Mouse (Mus musculus) stomach, embryonic 15.5 days (tissue): ENCODE measurements around the gene B3gat1. TPM values are rescaled to one million over a fixed set of nuclear protein-coding genes. Genes with fewer than 3 reads are reported as not detected.

Experiments
- ATAC-seq: fragments of 200-750 bp; cut with Nextera tagmentation; 2 replicates; pipeline ENCODE4 v1.8.0; 2017; ENCODE audit warnings: low read depth, moderate number of reproducible peaks, moderate TSS enrichment; ENCODE audit not compliant: insufficient read depth, low FRiP score
- H3K27ac ChIP-seq: fragments of 300-500 bp; sonication (generic); 2 replicates; pipeline ENCODE4 v1.5.1; 2015; ENCODE audit warnings: mild to moderate bottlenecking, inconsistent platforms
- H3K27me3 ChIP-seq: fragments of 300-500 bp; sonication (generic); replicated peaks from 2 replicates; pipeline ENCODE4 v1.6.1; 2015; ENCODE audit warnings: inconsistent platforms
- H3K36me3 ChIP-seq: fragments of 300-500 bp; sonication (generic); 2 replicates; pipeline ENCODE4 v1.6.1; 2015; ENCODE audit warnings: inconsistent platforms
- H3K4me1 ChIP-seq: fragments of 300-500 bp; sonication (generic); 2 replicates; pipeline ENCODE4 v1.6.1; 2015; ENCODE audit warnings: inconsistent platforms
- H3K4me2 ChIP-seq: fragments of 300-500 bp; sonication (generic); 2 replicates; pipeline ENCODE4 v1.6.1; 2015; ENCODE audit warnings: mild to moderate bottlenecking, inconsistent platforms
- H3K4me3 ChIP-seq: fragments of 300-500 bp; sonication (generic); replicated peaks from 2 replicates; pipeline ENCODE4 v1.5.1; 2015; ENCODE audit warnings: inconsistent platforms
- H3K9ac ChIP-seq: fragments of 300-500 bp; sonication (generic); 2 replicates; pipeline ENCODE4 v1.6.1; 2015; ENCODE audit warnings: inconsistent platforms
- H3K9me3 ChIP-seq: fragments of 300-500 bp; sonication (generic); 2 replicates; pipeline ENCODE4 v1.6.1; 2016; ENCODE audit warnings: inconsistent platforms
- WGBS: fragments of 180-500 bp; shearing (Covaris S2); methylation state at CpG from one replicate; pipeline ENCODE4 v1.1.7; 2015; 5-methylcytosine and 5-hydroxymethylcytosine counted together
- polyA plus RNA-seq: library from polyadenylated mRNA; unstranded; fragments of >200 nt; fragmentation: Nextera tagmentation; extraction: Ambion mirVana; gene quantifications from 2 replicates; pipeline ENCODE4 v1.2.1, GENCODE M21; 2015

The B3gat1 gene
- polyA plus RNA-seq, 1 experiment from 2014 or later = 0.23 TPM

DNA sequence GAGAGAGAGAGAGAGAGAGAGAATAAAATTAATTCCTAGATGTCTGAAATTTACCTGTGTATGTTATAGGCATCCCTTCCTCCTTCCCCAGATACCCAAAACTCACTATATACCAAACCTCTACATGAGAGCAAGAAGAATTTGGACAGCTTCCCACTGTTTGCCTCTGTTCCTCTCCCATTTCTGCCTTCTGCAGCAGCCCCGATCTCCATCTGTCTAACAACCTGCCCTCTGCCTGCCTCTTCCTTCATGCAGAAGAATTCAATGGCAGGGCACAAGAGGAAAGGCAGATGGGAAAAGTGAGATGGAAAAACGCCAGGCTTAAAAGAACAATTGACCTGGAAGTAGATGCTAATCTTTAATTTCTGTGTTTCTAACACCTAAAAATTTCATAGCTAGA is 5.0 kb upstream of the B3gat1 start:
- WGBS = 69% methylated on average over 2 of the region's 2 CpGs
- no peak overlapping the region for H3K4me3 ChIP-seq

DNA sequence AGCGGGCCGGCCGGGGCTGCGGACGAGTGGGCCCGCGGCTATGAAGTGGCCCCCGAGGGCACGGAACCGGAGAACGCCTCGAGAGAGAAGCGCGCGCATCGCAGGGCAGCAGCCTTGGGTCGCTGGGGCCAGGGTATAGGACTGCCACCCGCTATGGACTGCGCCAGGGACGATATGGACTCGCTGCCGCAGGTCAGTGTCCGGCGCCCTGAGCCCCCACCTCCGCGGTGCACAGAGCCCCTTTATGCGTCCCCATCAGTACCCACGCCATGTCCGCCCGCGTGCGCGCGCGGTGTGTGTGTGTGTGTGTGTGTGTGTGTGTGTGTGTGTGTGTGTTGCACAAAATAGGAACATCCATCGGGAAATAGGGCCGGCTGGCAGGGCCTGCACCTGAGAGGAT is 458 bp downstream of the B3gat1 start:
- Histone ChIP-seq H3K4me1 (0 out of 2 replicates have a peak, but pooled peaks cover 9% of the 10 kb centered on the region), H3K27ac (no peak overlapping the region), H3K9me3 (no peaks in the 10 kb centered on the region), H3K9ac (no peak overlapping the region), H3K36me3 (no peaks in the 10 kb centered on the region), H3K4me3 (peak overlapping the region; percentile 43), H3K27me3 (peaks cover 34% of the 10 kb centered on the region), H3K4me2 (peak overlapping the region; percentile 81)
- 2% methylated on average over 37 of the region's 37 CpGs for WGBS
- peak; percentile 31; the same call in 1 of the 2 replicates for ATAC-seq

More for the DNA sequence above, 5.0 kb upstream of the B3gat1 start:
- Histone ChIP-seq H3K4me2 (no peak overlapping the region), H3K9ac (no peak overlapping the region), H3K9me3 (no peaks in the 10 kb centered on the region), H3K4me1 (0 out of 2 replicates have a peak, but pooled peaks cover 5% of the 10 kb centered on the region), H3K36me3 (no peaks in the 10 kb centered on the region), H3K27me3 (peaks cover 15% of the 10 kb centered on the region), H3K27ac (no peak overlapping the region)
- no peak for ATAC-seq

DNA sequence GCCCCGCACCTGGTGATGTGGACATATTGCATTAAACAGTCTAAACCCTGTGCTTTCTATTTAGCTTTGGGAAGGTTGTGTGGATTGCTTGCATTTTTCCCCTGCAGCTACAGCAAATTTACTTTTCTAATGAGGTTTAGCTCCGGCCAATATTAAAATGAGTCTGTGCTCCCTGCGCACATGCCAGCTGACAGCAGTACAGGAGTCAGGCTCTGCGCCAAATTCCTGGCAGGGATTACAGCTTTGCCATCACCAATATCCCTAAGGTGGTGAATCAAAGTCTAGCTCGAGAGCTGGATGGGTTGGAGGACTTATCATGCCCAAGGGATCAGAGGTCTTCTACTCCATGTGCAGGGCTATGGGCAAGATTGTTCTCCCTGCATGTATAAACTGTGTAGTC is 3.6 kb downstream of the B3gat1 start:
- no peak overlapping the region for H3K27ac ChIP-seq
- H3K27me3 ChIP-seq = peaks cover 31% of the 10 kb centered on the region
- H3K9me3 ChIP-seq = no peaks in the 10 kb centered on the region
- H3K36me3 ChIP-seq = no peaks in the 10 kb centered on the region
- no peak overlapping the region for H3K4me3 ChIP-seq
- no peak overlapping the region for H3K9ac ChIP-seq
- ATAC-seq = no peak
- H3K4me1 ChIP-seq = 0 out of 2 replicates have a peak, but pooled peaks cover 9% of the 10 kb centered on the region
- 77% methylated on average over 5 of the region's 5 CpGs for WGBS
- no peak overlapping the region for H3K4me2 ChIP-seq

DNA sequence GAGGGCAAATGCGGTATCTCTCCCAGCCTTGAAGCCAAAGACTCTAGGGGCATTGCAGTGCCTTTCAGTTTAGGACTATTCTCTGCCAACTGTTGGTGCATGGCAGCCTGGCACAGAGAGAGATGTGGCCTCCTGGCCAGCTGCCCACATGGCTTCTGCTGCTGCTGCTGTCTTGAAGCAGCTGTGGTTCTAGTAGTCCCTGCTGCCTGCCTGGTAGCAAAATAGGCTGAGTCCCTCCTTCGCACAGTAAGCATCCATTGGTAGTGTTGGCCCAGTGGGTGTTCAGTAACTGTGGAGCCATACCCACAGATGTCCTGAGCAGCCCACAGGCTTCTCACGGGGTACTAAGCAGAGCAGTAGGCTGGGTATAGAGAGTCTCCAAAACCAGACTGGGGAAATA is 9.3 kb downstream of the B3gat1 start:
- Histone ChIP-seq H3K27ac (no peak overlapping the region), H3K9me3 (no peaks in the 10 kb centered on the region), H3K9ac (no peak overlapping the region), H3K36me3 (no peaks in the 10 kb centered on the region), H3K4me3 (no peak overlapping the region), H3K4me1 (no peaks in the 10 kb centered on the region), H3K27me3 (no peaks in the 10 kb centered on the region), H3K4me2 (no peak overlapping the region)
- no peak for ATAC-seq
- WGBS = 87% methylated on average over 3 of the region's 3 CpGs

DNA sequence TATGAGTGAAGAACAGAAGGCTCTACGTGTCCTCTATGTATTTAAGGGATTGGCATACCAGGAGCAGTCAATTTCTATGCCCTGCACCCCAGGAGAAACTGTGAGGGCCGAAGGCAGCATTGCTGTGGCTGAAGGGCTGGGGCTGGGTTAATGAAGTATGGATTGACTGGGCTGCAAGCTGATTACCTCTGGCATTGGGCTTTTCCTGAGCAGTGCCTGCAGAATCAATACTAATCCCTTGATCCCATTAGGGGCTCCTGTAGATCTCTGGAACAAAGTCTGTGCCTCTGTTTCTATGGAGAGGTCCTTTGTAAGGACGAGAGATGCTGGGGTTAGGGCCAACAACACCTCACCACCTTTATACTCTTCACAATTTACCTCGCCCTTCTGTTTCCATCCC is 13.6 kb downstream of the B3gat1 start:
- H3K27ac ChIP-seq = no peak overlapping the region
- WGBS = 61% methylated on average over 4 of the region's 4 CpGs
- no peak for ATAC-seq
- no peak overlapping the region for H3K4me3 ChIP-seq
- H3K9ac ChIP-seq = no peak overlapping the region
- no peaks in the 10 kb centered on the region for H3K36me3 ChIP-seq
- H3K9me3 ChIP-seq = no peaks in the 10 kb centered on the region
- no peaks in the 10 kb centered on the region for H3K27me3 ChIP-seq
- no peaks in the 10 kb centered on the region for H3K4me1 ChIP-seq
- no peak overlapping the region for H3K4me2 ChIP-seq

DNA sequence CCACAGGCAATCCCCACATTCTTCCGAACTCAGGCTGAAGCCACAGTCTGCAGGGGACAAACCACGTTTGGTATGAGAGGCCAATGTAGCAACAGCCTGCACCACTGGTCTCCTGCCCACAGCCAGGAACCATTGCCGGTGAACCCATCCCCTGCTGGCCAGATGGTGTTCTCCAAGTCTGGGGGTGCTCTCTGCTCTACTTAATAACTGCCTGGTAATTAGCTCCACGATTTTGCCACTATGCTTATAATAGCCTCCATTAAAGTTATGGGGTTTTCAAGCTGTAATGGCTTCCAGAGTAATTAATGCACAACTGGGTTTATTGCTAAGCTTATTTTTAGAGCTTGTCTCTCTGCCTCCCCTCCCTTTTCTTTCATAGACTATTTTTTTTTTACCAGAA is 15.4 kb downstream of the B3gat1 start:
- Histone ChIP-seq H3K9ac (no peak overlapping the region), H3K27me3 (no peaks in the 10 kb centered on the region), H3K36me3 (no peaks in the 10 kb centered on the region), H3K9me3 (no peaks in the 10 kb centered on the region), H3K4me1 (no peaks in the 10 kb centered on the region), H3K4me2 (no peak overlapping the region), H3K4me3 (no peak overlapping the region), H3K27ac (no peak overlapping the region)
- no peak for ATAC-seq
- WGBS = 71% methylated on average over 4 of the region's 4 CpGs

DNA sequence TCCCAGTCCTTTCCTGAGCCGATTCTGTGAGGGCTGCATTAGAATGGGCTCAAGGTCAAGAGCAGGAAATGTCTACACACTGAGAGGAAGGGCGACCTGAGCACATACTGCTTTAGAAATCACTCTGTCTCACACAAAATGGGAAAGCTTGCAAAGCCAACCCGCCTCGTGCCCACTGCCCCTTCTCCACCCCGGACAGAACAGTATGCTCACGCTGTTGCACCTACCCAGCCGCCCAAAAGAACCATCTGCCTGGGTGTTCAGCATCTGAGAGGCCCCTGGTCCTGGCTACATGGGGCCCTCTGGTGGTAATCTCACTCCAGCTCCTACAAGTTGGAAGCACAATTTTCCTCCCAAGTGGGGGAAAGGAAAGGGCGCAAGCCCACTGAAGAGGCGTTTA is 26.6 kb downstream of the B3gat1 start:
- Histone ChIP-seq H3K27me3 (no peaks in the 10 kb centered on the region), H3K4me3 (no peak overlapping the region), H3K4me2 (no peak overlapping the region), H3K9me3 (no peaks in the 10 kb centered on the region), H3K9ac (no peak overlapping the region), H3K36me3 (no peaks in the 10 kb centered on the region), H3K4me1 (no peaks in the 10 kb centered on the region), H3K27ac (no peak overlapping the region)
- no peak for ATAC-seq
- WGBS = 23% methylated on average over 9 of the region's 9 CpGs

DNA sequence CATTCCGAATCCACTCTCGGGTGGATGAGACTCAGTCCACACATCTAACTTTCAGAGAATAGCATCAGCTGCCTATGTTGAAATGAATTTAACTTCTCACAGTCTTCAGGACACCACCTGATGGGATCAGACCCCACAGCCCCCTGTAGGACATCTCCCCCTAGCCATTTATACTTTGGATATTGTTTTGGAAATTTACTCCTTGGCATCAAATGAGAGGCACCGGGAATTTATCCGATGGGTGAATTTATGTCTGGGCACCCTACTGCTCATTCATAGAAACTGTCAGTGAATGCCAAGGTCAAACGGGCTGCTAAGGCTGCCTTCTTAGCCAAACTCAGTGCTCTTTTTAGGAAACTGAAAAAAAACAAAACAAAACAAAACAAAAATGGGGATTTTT is 27.0 kb downstream of the B3gat1 start:
- no peaks in the 10 kb centered on the region for H3K36me3 ChIP-seq
- H3K9ac ChIP-seq = no peak overlapping the region
- no peak overlapping the region for H3K4me2 ChIP-seq
- WGBS = 71% methylated on average over 5 of the region's 5 CpGs
- H3K4me3 ChIP-seq = no peak overlapping the region
- H3K27me3 ChIP-seq = no peaks in the 10 kb centered on the region
- no peak for ATAC-seq
- no peaks in the 10 kb centered on the region for H3K4me1 ChIP-seq
- no peak overlapping the region for H3K27ac ChIP-seq
- H3K9me3 ChIP-seq = no peaks in the 10 kb centered on the region

DNA sequence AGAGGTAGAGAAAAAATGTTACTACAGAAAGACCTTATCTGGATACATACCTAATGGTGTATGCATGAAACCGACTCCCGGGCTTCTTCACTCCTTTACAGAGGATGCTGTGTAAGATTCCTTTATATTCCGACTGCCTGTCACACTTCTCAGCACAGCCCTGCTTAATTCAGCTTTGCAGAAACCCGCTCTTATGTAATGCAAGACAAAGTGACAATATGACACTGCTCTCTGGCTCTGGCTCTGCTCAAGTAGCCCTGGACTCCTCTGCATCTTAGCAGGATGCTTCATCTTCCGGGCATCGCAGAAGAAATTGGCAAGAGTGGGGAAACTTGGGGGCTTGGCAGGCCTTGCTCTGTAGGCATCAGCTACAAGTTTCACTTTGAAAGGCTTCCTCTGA is 28.9 kb downstream of the B3gat1 start:
- Histone ChIP-seq H3K4me3 (no peak overlapping the region), H3K9me3 (no peaks in the 10 kb centered on the region), H3K9ac (no peak overlapping the region), H3K4me2 (no peak overlapping the region), H3K4me1 (no peaks in the 10 kb centered on the region), H3K36me3 (no peaks in the 10 kb centered on the region), H3K27me3 (no peaks in the 10 kb centered on the region), H3K27ac (no peak overlapping the region)
- WGBS = 88% methylated on average over 6 of the region's 6 CpGs
- ATAC-seq = no peak

DNA sequence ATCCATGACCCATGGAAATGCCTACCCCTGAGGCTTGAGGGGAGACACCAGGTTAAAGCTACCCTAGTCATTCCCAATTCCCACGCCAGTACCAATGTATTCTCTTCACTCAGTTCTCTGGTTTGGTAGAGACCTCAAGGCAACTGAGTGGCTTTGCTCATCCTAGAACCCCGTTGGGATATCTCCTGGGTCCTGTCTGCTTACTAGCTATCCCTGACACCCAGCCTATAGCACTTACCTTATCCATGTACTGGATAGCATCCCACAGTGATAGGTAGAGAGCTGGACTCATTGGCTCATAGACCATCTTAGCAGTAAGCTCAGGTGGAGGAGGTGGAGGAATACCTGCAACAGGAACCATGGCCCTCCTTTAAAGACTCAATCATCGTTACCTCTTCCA is 34.7 kb downstream of the B3gat1 start:
- Histone ChIP-seq H3K36me3 (no peaks in the 10 kb centered on the region), H3K9ac (no peak overlapping the region), H3K4me1 (no peaks in the 10 kb centered on the region), H3K4me3 (no peak overlapping the region), H3K4me2 (no peak overlapping the region), H3K27me3 (no peaks in the 10 kb centered on the region), H3K27ac (no peak overlapping the region), H3K9me3 (no peaks in the 10 kb centered on the region)
- WGBS = 83% methylated on average over 3 of the region's 3 CpGs
- ATAC-seq = no peak

DNA sequence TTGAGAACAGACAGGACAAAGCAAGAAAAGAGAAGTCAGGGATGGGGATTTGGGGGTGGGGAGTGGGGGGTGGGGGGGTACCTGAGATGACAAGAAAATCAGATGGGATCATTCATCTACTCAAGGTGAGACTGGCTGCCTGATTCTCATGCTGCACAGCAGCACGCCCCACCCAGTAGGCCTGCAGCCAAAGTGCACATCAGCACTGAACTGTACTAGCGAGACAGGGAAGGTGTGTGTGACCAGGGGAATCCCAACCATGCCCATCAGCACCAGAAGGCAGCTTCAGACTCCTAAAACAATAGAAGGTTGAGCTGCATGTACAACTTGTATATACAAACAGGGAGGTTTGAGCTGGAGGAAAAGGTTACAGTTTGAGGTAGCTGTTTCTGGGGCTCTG is 42.2 kb downstream of the B3gat1 start:
- ATAC-seq = no peak
- H3K36me3 ChIP-seq = no peaks in the 10 kb centered on the region
- no peak overlapping the region for H3K9ac ChIP-seq
- no peak overlapping the region for H3K4me2 ChIP-seq
- no peaks in the 10 kb centered on the region for H3K4me1 ChIP-seq
- no peaks in the 10 kb centered on the region for H3K9me3 ChIP-seq
- no peaks in the 10 kb centered on the region for H3K27me3 ChIP-seq
- WGBS = 73% methylated on average over 2 of the region's 2 CpGs
- no peak overlapping the region for H3K4me3 ChIP-seq
- H3K27ac ChIP-seq = no peak overlapping the region

DNA sequence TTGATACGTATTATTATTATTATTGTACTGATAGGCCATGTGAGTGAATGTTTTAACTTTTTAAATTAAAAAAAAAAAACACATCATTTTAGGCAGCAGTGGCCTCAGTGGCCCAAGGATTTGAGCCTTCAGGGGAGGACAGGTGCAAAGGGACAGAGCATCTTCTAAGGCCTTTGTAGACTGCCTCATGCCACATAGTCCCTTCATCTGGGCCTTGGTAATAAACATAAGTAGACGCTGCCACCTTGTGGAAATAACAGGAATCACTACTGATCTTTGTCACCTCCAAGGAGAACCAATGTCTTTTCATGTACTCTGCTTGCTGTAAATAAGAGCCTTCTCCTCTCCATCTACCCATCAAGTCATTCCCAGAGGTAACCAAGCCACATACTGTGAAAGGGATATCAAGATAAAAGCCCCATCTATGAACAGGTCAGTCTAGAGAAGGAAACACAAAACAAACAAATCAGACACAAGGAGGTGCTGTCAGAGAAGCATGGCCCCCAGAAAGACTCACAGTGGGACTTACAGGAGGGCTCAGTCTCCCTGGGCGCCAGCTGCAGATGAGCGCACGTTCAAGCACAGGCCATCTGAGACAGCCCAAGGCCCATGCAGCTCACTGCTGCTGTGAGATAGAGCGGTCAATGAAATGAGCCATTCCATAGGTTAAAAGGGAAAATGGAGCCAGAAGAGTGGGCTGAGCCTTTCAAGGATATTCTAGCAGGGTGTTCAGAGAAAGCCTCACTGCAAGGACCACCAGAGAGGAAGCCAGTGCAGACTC is 42.8 kb downstream of the B3gat1 start:
- Histone ChIP-seq H3K9me3 (no peaks in the 10 kb centered on the region), H3K4me3 (no peak overlapping the region), H3K27me3 (no peaks in the 10 kb centered on the region), H3K27ac (no peak overlapping the region), H3K36me3 (no peaks in the 10 kb centered on the region), H3K9ac (no peak overlapping the region), H3K4me2 (no peak overlapping the region), H3K4me1 (no peaks in the 10 kb centered on the region)
- no peak for ATAC-seq
- WGBS = 63% methylated on average over 6 of the region's 6 CpGs

DNA sequence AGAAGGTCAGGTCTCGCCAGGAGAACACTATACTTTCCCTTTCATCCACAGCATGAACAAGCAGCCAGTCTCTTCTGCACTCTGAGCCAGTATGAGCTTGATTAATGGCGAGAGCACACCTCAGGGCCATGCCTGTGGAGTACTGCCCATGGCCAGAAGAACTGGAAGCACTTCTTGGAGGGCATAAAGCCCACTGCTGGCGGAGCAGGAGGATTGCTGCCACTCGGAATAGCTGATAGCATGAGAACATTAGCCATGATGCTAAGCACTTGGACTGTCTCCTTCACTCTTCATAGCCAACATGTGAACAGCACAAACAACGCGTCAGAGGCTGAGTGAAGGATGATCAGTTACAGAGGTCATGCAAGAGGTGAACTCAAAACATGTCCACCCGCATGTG is 44.9 kb downstream of the B3gat1 start:
- no peak overlapping the region for H3K4me3 ChIP-seq
- H3K36me3 ChIP-seq = no peaks in the 10 kb centered on the region
- H3K27ac ChIP-seq = no peak overlapping the region
- H3K4me2 ChIP-seq = no peak overlapping the region
- no peak for ATAC-seq
- no peaks in the 10 kb centered on the region for H3K27me3 ChIP-seq
- H3K9ac ChIP-seq = no peak overlapping the region
- 70% methylated on average over 7 of the region's 7 CpGs for WGBS
- H3K9me3 ChIP-seq = no peaks in the 10 kb centered on the region
- no peaks in the 10 kb centered on the region for H3K4me1 ChIP-seq
